Mouse (Mus musculus) spleen, adult 2 months (tissue): Measurements from ENCODE around the gene Ttc19.

Experiments
- CTCF ChIP-seq: fragments of 200-500 bp; IDR thresholded peaks from 2 replicates; pipeline ENCODE4 v1.5.1; 2011; ENCODE audit warnings: mild to moderate bottlenecking, inconsistent platforms; ENCODE audit not compliant: insufficient read depth, insufficient read length, insufficient replicate concordance; ENCODE audit errors: extremely low read depth
- POLR2A ChIP-seq: fragments of 200-500 bp; IDR thresholded peaks from 2 replicates; pipeline ENCODE4 v1.6.1; 2011; ENCODE audit warnings: low read depth, low read length, inconsistent platforms

DNA sequence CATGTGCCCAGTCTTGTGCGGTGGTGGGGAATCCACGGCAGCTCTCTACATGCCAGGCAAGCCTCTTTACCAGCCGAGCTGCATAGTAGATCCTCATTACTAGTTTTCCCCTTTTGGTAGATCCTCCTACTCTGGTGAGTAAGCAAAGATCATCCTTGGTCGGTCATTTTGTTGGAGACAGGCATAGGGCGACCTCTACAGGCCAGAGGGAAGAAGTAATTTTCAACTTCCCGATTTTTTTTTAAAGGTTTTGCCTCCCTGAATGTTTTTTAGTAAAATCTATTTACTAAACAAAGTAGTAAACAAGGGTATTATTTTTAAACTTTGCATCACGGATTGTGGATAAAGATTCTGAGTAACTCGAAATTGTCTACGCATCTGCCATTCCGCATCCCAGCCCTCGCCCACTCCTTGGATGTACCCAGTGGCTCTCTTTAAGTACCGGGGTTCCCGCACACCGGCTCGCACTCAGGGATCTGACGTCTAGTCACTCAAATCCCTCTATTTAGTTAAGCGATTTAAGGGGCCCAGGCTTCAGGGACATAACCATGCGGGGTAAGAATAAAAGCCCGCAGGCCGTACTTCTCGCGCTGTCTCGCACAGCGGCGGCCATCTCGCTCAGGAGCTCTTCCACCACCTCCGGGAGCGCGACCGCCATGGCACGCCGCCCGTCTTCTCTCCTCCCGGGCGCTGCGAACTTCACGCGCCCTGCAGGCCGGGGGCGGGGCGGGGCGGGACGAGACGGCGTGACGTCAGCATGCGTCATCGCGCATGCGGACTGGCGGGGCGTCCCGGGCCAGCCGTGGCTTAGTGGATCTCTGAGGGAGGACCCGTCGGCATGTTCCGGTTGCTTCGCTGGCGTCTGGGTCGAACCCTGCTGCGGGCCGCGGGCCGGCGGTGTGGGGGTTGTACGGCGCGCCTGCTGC, at the start of gene Ttc19, which contains the start of gene Zswim7:
- TF ChIP-seq CTCF (peak; percentile 30; the same call in 1 of the 2 replicates), POLR2A (peak; percentile 56)
